Mouse (Mus musculus) urinary bladder, postnatal 0 days (tissue): ENCODE results near the gene Epp13. TPM values are rescaled to one million over a fixed set of nuclear protein-coding genes. Genes with fewer than 3 reads are reported as not detected.

Experiments used
- polyA plus RNA-seq: library from polyadenylated mRNA; unstranded; fragments of >200 nt; fragmentation: Nextera tagmentation; extraction: Ambion mirVana; gene quantifications from 2 replicates; pipeline ENCODE4 v1.2.1, GENCODE M21; 2015

The Epp13 gene
- not detected in 2 replicates for polyA plus RNA-seq

DNA sequence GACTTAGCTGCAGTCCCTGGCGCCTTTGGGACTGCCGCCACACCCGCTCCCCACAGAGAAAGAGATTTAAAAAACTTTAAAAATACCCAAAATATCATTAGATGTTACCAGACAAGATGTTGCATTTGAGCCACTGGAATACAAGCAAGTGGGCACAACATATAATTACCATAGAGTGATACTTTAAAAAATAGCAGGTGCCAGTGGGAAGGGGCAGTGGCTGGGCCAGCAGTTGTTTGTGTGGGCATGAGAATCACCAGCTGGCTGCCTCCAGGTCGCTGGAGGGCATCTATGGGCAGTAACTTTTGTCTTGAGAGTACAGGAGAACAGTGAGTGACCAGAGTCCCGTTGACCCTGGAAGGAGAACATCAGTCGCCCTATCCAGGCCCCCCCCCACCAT lies at the start of gene Epp13:
TSS of gene Epp13 (plus strand) at position 301 of the 400 bp plus-strand sequence.

GRCm38 (mm10) chr7:6221978-6222377 lies 30.5 kb upstream of the Epp13 start, which contains the start of gene Zscan5b:
Gene Zscan5b, plus strand, starts transcription at chr7:6222278.

DNA sequence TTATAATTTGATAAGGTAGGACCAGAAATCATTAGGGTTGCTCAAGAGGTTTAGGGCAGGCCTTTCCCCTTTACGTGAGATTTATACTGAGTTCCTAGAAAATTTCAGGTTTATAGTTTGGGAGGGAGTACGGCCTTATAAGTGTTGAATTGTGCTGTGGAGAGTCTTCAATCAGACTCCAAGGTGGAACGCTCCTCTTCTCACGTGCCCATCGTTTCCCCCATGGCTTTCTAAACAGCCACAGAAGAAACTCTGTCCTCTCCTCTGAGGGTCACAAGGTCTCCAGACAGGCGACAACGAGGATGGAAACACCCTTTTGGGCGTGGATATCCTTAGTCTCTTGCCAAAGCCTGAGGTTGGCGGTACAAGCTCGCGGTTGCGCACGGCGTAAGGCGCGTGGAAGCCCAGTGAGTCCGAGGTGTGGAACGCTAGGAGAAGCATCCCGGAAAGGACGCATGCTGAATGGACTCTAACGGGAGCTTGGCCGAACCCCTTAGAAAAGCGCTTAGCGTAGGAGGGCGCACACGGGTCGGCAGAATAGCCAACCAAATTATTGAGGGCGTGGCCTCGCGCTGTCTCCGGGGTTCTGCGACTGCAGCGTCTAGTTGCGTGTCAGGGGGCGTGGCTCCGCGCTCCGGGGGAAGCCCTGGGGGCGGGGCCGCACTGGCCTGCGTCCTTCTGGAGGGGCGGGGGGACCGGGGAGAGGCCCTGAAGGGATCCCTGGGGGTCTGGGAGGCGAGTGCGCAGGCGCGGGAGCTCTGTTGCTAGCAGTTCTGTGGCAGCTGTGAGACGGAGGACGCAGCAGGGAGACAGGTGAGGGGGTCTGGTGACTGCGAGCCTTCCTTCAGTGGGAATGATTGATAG lies 33.6 kb downstream of the Epp13 start, which contains the start of gene Zfp667:
TSS of gene Zfp667 (plus strand) at position 738 of the 864 bp plus-strand sequence.

DNA sequence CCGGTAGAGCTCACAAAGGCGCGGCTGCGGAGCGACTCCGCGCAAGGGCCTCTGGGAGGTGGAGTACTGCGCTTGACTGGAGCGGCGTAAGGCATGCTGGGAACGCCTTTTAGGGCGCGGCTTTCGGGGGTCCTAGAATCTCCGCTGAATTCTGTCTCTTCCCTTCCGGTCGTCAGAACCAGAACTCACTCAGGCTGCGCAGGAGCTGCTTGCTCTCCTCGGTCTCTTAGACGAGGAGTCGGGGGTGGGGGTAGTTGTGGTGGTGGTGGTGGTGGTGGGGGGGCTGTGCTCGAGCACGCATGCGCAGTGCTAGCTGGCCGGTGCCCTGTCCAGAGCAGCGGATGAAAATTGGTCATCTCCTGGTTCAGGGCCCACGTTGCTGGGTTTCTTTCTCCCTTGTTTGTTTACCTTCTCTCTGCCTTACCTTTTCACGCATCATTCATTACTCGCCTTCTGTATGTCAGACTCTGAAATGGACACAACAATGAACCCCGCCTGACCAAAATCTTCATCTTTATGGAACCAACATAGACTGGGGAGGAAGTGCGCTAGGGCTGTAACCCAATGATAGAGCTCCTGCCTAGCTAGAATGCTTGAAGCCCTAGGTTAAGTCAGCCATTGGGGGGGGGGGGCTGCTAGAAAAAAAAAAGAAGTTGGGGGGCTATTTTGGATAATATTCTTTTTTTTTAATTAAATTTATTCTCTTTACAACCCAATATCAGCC lies 78.9 kb downstream of the Epp13 start, which contains the start of gene Zfp583:
TSS of gene Zfp583 (minus strand) at position 53 of the 724 bp plus-strand sequence.

Other genes with a start within 250 kb of the Epp13 start
- gene Vmn1r65, start 241.7 kb upstream of the Epp13 start, polyA plus RNA-seq: not detected in 2 replicates
- not detected in 2 replicates for gene Nlrp4c, start 207.5 kb upstream of the Epp13 start, polyA plus RNA-seq
- 32.0 and 38.8 TPM in 2 replicates for gene Zfp787, start 96.7 kb upstream of the Epp13 start, polyA plus RNA-seq
- 25.0 and 25.9 TPM in 2 replicates for gene Zfp444, start 80.5 kb upstream of the Epp13 start, polyA plus RNA-seq
- not detected in 2 replicates for gene Galp, start 55.6 kb upstream of the Epp13 start, polyA plus RNA-seq
- gene Zscan5b, start 30.4 kb upstream of the Epp13 start, polyA plus RNA-seq: not detected in 2 replicates
- gene Zfp667, start 33.9 kb downstream of the Epp13 start, polyA plus RNA-seq: 9.9 and 10.7 TPM in 2 replicates
- gene Zfp583, start 78.6 kb downstream of the Epp13 start, polyA plus RNA-seq: 2.5 and 3.0 TPM in 2 replicates
- 0.17 and 0.56 TPM in 2 replicates for gene Gm3854, start 91.0 kb downstream of the Epp13 start, polyA plus RNA-seq
- 1.9 and 2.1 TPM in 2 replicates for gene Zfp78, start 110.6 kb downstream of the Epp13 start, polyA plus RNA-seq
- 3.8 and 5.4 TPM in 2 replicates for gene Zfp28, start 130.6 kb downstream of the Epp13 start, polyA plus RNA-seq
- not detected in 2 replicates for gene Smim17, start 146.0 kb downstream of the Epp13 start, polyA plus RNA-seq
- gene Gm20715, start 157.6 kb downstream of the Epp13 start, polyA plus RNA-seq: not detected in 2 replicates
- not detected in 2 replicates for gene Olfr1344, start 186.0 kb downstream of the Epp13 start, polyA plus RNA-seq
- gene Olfr1336, start 203.5 kb downstream of the Epp13 start, polyA plus RNA-seq: not detected in 2 replicates
- gene Olfr1346, start 214.4 kb downstream of the Epp13 start, polyA plus RNA-seq: not detected in 2 replicates
- gene Olfr5, start 234.2 kb downstream of the Epp13 start, polyA plus RNA-seq: not detected in 2 replicates
- gene Olfr1347, start 247.0 kb downstream of the Epp13 start, polyA plus RNA-seq: not detected in 2 replicates